Mouse (Mus musculus): ENCODE measurements around the gene Art1.

DNA sequence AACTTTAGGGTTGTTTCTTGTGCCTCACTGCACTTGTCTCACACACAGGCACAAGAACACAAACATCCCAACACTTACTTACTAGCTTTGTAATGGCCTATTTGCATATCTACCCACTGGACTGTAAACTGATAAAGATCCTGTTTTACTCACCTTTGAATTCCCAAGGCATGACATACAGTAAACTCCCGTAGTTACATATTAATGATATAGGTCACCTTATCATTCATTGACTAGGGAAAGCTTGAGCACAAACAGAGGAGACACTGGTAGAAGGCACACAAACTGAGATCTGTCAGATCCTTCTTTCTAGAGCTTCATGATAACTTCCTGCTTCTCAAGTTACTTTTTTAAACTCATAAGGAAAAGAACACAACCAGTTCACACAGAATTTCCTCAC, 39.3 kb upstream of the Art1 start:
- TF ChIP-seq CTCF (IDR thresholded peaks at IDR 0.05) (no peak), EP300 (IDR thresholded peaks at IDR 0.05) (no peak)
